Mouse (Mus musculus) cerebellum, postnatal 36 days (tissue): ENCODE measurements around the gene Serpine1.
"Not testable (repeated sequence)": the region's sequence is repeated elsewhere in the genome, so short reads cannot be mapped to it uniquely, and the experiment has no call there.

Experiments
- DNase-seq, 2 experiments: peaks; one replicate each; pipeline ENCODE4 v3.0.0; 2021 to 2022; ENCODE audit warnings: mixed read lengths in 2 of 2

The Serpine1 gene

GRCm38 (mm10) chr5:137072079-137072960 is at the start of gene Serpine1:
Gene Serpine1, minus strand, starts transcription at chr5:137072268.
- DNase-seq = peak; percentile 30 to 43

GRCm38 (mm10) chr5:137121280-137121679 is 49.2 kb upstream of the Serpine1 start:
- DNase-seq = no peak

GRCm38 (mm10) chr5:137118878-137119277 is 46.8 kb upstream of the Serpine1 start:
- no peak for DNase-seq

- DNase-seq = not testable (repeated sequence)
Observed at GRCm38 (mm10) chr5:137117994-137118393, 45.9 kb upstream of the Serpine1 start.

GRCm38 (mm10) chr5:137116987-137117386 is 44.9 kb upstream of the Serpine1 start:
- no peak for DNase-seq

- no peak for DNase-seq
Observed at GRCm38 (mm10) chr5:137115866-137116847, 44.1 kb upstream of the Serpine1 start, which contains the start of gene Trim56. Gene Trim56, minus strand, starts transcription at chr5:137116209.

- no peak for DNase-seq
Observed at GRCm38 (mm10) chr5:137114891-137115561, 43.0 kb upstream of the Serpine1 start.

- no peak for DNase-seq
Observed at GRCm38 (mm10) chr5:137111542-137112408, 39.7 kb upstream of the Serpine1 start.

GRCm38 (mm10) chr5:137110863-137111262 is 38.8 kb upstream of the Serpine1 start:
- no peak for DNase-seq

- DNase-seq = no peak
Observed at GRCm38 (mm10) chr5:137109941-137110593, 38.0 kb upstream of the Serpine1 start.

- DNase-seq = no peak
Observed at GRCm38 (mm10) chr5:137108111-137108510, 36.0 kb upstream of the Serpine1 start.

- DNase-seq = no peak
Observed at GRCm38 (mm10) chr5:137107670-137108069, 35.6 kb upstream of the Serpine1 start.

- peak; percentile 85 to 93 for DNase-seq
Observed at GRCm38 (mm10) chr5:137107024-137107423, 35.0 kb upstream of the Serpine1 start.

- no peak for DNase-seq
Observed at GRCm38 (mm10) chr5:137106434-137106833, 34.4 kb upstream of the Serpine1 start.

GRCm38 (mm10) chr5:137103969-137104368 is 31.9 kb upstream of the Serpine1 start:
- no peak for DNase-seq

- DNase-seq = peak; percentile 22 to 30
Observed at GRCm38 (mm10) chr5:137102575-137103522, 30.8 kb upstream of the Serpine1 start.

- no peak for DNase-seq
Observed at GRCm38 (mm10) chr5:137102078-137102477, 30.0 kb upstream of the Serpine1 start.

GRCm38 (mm10) chr5:137100660-137101059 is 28.6 kb upstream of the Serpine1 start:
- peak; percentile 46 to 53 for DNase-seq

GRCm38 (mm10) chr5:137098418-137098817 is 26.4 kb upstream of the Serpine1 start:
- DNase-seq = no peak

- DNase-seq = no peak
Observed at GRCm38 (mm10) chr5:137096037-137096436, 24.0 kb upstream of the Serpine1 start.
